Mouse (Mus musculus): ENCODE data around the gene Fam189b. TPM values are rescaled to one million over a fixed set of nuclear protein-coding genes. Genes with fewer than 3 reads are reported as not detected.
A peak's percentile ranks its signal among the peaks of the same experiment; 100 is the strongest.

The Fam189b gene
- polyA plus RNA-seq, 1 experiment from 2014 or later, result 35.4 TPM

DNA sequence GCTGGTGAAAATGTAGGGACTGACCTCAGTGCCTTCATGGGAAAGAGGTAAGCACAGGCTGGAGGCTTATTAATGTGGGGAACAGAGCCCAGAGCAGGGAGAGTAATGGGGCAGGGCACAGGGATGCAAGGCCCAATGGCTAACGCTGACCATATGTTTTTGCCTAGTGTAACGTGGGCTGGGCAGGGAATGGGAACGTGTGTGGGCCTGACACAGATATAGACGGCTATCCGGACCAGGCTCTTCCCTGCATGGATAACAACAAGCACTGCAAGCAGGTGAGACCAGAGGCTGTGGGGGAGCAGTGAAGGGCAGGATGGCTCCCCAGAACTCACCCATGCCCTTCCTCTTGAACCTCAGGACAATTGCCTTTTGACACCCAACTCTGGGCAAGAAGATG lies 38.2 kb downstream of the Fam189b start:
- Histone ChIP-seq H3K9ac (ENCODE audit: low read depth, low read length) (no peak overlapping the region; the same call in 1 of the 2 replicates), H3K36me3 (ENCODE audit: control insufficient read depth, insufficient read depth, low read length) (no peaks in the 10 kb centered on the region; the same call in 1 of the 2 replicates), H3K27me3 (replicated peaks; ENCODE audit: control insufficient read depth, insufficient read depth, low read length) (no peaks in the 10 kb centered on the region), H3K4me1 (ENCODE audit: control insufficient read depth, insufficient read depth, low read depth, low read length) (peaks cover 23% of the 10 kb centered on the region), H3K27ac (ENCODE audit: low read depth, low read length) (no peak overlapping the region), H3K4me2 (ENCODE audit: low read length) (no peak overlapping the region), H3K4me3 (ENCODE audit: low read length) (no peak overlapping the region), H3K9me3 (ENCODE audit: control insufficient read depth, low read length) (no peaks in the 10 kb centered on the region)
- WGBS, result 63% methylated on average over 5 of the region's 5 CpGs
- ATAC-seq, result no peak

DNA sequence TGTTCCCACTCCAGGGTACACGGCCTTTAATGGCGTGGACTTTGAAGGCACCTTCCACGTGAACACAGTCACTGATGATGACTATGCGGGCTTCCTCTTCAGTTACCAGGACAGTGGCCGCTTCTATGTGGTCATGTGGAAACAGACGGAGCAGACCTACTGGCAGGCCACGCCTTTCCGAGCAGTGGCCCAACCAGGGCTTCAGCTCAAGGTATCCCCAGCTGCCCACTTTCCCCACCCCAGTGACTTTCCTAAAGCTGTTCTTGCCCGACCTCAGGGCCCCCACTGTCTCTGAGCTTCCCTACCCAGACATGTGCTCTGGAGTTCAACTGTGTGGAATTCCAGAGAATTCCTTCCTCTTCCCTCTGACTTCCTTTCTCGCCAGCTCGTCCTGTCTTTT lies 41.9 kb downstream of the Fam189b start:
- 32% methylated on average over 11 of the region's 11 CpGs for WGBS
- peak overlapping the region; percentile 71 for H3K27ac ChIP-seq (ENCODE audit: low read depth, low read length)
- peak overlapping the region; percentile 75 for H3K4me2 ChIP-seq (ENCODE audit: low read length)
- peak overlapping the region; percentile 48 for H3K4me3 ChIP-seq (ENCODE audit: low read length)
- H3K36me3 ChIP-seq (ENCODE audit: control insufficient read depth, insufficient read depth, low read length), result no peaks in the 10 kb centered on the region; the same call in 1 of the 2 replicates
- 0 out of 2 replicates have a peak, but pooled peaks have one; percentile 1 for ATAC-seq
- peaks cover 50% of the 10 kb centered on the region for H3K4me1 ChIP-seq (ENCODE audit: control insufficient read depth, insufficient read depth, low read depth, low read length)
- H3K27me3 ChIP-seq (replicated peaks; ENCODE audit: control insufficient read depth, insufficient read depth, low read length), result no peaks in the 10 kb centered on the region
- H3K9ac ChIP-seq (ENCODE audit: low read depth, low read length), result peak overlapping the region; percentile 69
- H3K9me3 ChIP-seq (ENCODE audit: control insufficient read depth, low read length), result no peaks in the 10 kb centered on the region

DNA sequence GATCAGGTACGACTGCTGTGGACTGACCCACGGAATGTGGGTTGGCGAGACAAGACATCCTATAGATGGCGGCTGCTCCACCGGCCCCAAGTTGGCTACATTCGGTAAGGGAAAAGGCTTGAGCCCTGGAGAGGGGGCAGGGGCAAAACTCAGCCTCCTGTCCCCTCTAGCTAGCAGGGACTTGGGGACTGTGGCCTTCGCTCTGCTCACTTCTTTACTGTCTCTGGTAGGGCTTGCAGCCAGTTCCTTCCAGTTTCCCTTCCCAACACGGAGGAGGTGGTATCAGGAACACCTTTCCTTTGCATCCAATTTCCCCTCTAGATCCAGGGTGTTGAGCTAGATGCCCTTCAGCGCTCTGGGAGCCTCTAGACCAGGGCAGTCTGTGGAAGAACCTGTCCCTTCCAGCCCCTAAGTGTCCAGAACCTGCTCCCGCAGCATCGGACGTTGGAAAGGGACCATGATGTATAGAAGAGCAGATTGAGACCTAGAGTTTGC lies 42.4 kb downstream of the Fam189b start:
- 17% methylated on average over 12 of the region's 12 CpGs for WGBS
- H3K4me3 ChIP-seq (ENCODE audit: low read length), result peak overlapping the region; percentile 48
- H3K9ac ChIP-seq (ENCODE audit: low read depth, low read length), result peak overlapping the region; percentile 69
- no peaks in the 10 kb centered on the region for H3K9me3 ChIP-seq (ENCODE audit: control insufficient read depth, low read length)
- no peak for ATAC-seq
- H3K27ac ChIP-seq (ENCODE audit: low read depth, low read length), result peak overlapping the region; percentile 71
- no peaks in the 10 kb centered on the region; the same call in 1 of the 2 replicates for H3K36me3 ChIP-seq (ENCODE audit: control insufficient read depth, insufficient read depth, low read length)
- peaks cover 50% of the 10 kb centered on the region for H3K4me1 ChIP-seq (ENCODE audit: control insufficient read depth, insufficient read depth, low read depth, low read length)
- H3K4me2 ChIP-seq (ENCODE audit: low read length), result peak overlapping the region; percentile 75
- no peaks in the 10 kb centered on the region for H3K27me3 ChIP-seq (replicated peaks; ENCODE audit: control insufficient read depth, insufficient read depth, low read length)

DNA sequence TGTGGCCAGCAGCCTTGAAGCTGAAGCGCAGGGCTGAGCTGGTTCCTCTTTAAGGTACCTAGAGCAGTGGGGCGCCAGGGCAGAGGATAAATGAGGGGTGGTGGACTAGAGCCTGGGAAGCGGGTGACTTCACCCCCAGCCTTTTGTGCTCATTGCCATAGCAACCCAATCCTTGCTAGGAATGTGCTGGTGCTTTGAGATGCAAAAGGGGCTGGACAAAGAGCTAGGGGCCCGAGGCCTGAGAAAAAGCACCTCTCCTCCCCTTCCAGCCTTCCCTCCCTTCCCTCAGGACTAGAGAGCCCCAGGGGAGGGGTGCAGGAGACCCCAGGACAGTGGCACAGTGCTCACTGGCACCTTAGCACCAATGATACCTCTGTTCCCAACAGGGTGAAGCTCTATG lies 43.0 kb downstream of the Fam189b start:
- peak overlapping the region; percentile 83 for H3K27ac ChIP-seq (ENCODE audit: low read depth, low read length)
- H3K27me3 ChIP-seq (replicated peaks; ENCODE audit: control insufficient read depth, insufficient read depth, low read length), result no peaks in the 10 kb centered on the region
- H3K4me1 ChIP-seq (ENCODE audit: control insufficient read depth, insufficient read depth, low read depth, low read length), result peaks cover 50% of the 10 kb centered on the region
- peak; percentile 64 for ATAC-seq
- peak overlapping the region; percentile 69 for H3K9ac ChIP-seq (ENCODE audit: low read depth, low read length)
- no peaks in the 10 kb centered on the region; the same call in 1 of the 2 replicates for H3K36me3 ChIP-seq (ENCODE audit: control insufficient read depth, insufficient read depth, low read length)
- no peaks in the 10 kb centered on the region for H3K9me3 ChIP-seq (ENCODE audit: control insufficient read depth, low read length)
- H3K4me3 ChIP-seq (ENCODE audit: low read length), result peak overlapping the region; percentile 48
- 17% methylated on average over 4 of the region's 4 CpGs for WGBS
- peak overlapping the region; percentile 75 for H3K4me2 ChIP-seq (ENCODE audit: low read length)

DNA sequence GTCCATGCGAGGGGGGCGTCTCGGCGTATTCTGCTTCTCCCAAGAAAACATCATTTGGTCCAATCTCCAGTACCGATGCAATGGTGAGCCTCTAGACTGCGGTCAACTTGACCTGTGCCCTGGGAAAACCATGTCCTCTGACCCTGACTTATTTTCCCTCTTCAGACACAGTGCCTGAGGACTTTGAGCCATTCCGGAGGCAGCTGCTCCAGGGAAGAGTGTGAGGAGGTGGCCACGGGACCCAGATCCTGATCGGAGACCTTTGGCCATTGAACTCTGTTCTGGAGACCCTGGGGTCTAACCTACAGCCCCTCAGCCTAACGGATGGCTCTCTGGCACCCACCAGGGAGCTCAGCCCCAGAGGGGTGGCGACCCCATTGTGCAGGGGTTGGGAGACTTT lies 43.4 kb downstream of the Fam189b start:
- H3K4me3 ChIP-seq (ENCODE audit: low read length), result peak overlapping the region; percentile 48
- no peaks in the 10 kb centered on the region; the same call in 1 of the 2 replicates for H3K36me3 ChIP-seq (ENCODE audit: control insufficient read depth, insufficient read depth, low read length)
- H3K4me2 ChIP-seq (ENCODE audit: low read length), result peak overlapping the region; percentile 75
- H3K27me3 ChIP-seq (replicated peaks; ENCODE audit: control insufficient read depth, insufficient read depth, low read length), result no peaks in the 10 kb centered on the region
- WGBS, result 10% methylated on average over 11 of the region's 11 CpGs
- peak overlapping the region; percentile 83 for H3K27ac ChIP-seq (ENCODE audit: low read depth, low read length)
- ATAC-seq, result no peak
- peaks cover 50% of the 10 kb centered on the region for H3K4me1 ChIP-seq (ENCODE audit: control insufficient read depth, insufficient read depth, low read depth, low read length)
- peak overlapping the region; percentile 69 for H3K9ac ChIP-seq (ENCODE audit: low read depth, low read length)
- H3K9me3 ChIP-seq (ENCODE audit: control insufficient read depth, low read length), result no peaks in the 10 kb centered on the region

DNA sequence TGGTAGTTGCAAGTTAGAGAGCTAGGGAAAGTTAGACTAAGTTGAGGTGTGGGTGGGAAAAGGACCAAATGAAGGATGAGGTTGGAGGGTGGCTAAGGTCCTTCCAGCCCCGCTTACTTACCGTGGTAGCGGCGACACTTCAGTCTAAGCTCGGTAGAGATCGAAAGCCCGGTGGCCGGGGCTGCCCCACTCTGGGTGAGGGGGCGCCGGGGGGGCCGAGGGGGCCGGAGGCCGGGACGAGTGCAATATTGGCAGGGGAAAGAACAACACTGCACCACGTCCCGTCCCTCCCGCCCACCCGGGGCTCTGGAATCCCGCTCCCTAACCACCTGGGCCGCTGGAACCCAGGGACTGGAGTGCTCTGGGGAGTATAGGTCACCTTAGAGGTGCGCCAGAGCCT lies 44.0 kb downstream of the Fam189b start, which contains the start of gene Mtx1:
Mtx1 (minus strand) TSS at position 189 of the 400 bp plus-strand sequence.
- peak within 1 kb of the TSS; percentile 48 for H3K4me3 ChIP-seq (ENCODE audit: low read length)
- H3K4me2 ChIP-seq (ENCODE audit: low read length), result peak within 1 kb of the TSS; percentile 75
- H3K4me1 ChIP-seq (ENCODE audit: control insufficient read depth, insufficient read depth, low read depth, low read length), result peaks cover 50% of the 10 kb centered on the region
- H3K27me3 ChIP-seq (replicated peaks; ENCODE audit: control insufficient read depth, insufficient read depth, low read length), result no peaks in the 10 kb centered on the region
- ATAC-seq, result no peak; the same call in 1 of the 2 replicates
- WGBS, result 8% methylated on average over 21 of the region's 21 CpGs
- H3K36me3 ChIP-seq (ENCODE audit: control insufficient read depth, insufficient read depth, low read length), result no peaks in the 10 kb centered on the region; the same call in 1 of the 2 replicates
- no peaks in the 10 kb centered on the region for H3K9me3 ChIP-seq (ENCODE audit: control insufficient read depth, low read length)
- peak within 1 kb of the TSS; percentile 69 for H3K9ac ChIP-seq (ENCODE audit: low read depth, low read length)
- peak within 1 kb of the TSS; percentile 83 for H3K27ac ChIP-seq (ENCODE audit: low read depth, low read length)

DNA sequence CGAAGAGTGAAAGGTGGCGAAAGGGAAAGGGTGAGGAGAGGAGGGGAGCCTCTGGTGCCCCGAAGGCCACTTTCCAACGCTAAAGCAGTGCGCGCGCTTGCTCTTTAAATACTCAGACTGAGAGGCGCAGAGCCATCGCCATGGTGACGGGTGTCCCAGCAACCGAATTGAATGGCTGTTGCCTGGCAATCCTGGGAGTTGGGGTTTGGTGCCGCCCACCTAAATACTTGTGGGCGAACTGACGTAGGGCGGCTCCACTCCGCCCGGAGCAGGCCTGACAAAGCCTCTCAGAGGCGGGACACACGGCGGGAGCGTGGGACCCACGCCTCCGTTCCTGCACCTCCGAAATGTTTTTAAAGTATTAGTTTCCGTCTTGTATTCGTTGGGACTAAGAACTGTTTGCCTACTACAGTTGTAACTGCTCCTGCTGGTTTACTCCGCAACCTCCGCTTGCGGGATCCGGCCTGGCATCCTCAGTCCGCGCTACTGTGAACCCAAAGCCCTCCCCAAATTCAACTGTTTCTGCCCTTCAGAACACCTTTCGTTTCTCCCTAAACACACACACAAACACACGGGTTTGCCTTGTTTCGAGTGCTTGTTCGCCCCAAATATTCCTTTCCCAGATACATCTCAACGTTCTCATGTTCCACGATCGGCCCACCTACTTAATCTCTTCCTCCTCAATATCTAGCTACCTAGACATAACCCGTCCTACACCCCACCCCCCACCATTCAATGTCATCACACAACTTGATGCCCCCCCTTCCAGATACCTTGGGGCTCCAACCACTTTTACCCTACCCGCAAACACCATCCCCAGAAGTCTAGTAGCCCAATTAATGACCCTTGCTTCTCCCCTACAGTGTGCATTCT lies 44.6 kb downstream of the Fam189b start:
- Histone ChIP-seq H3K27ac (ENCODE audit: low read depth, low read length) (peak overlapping the region; percentile 83), H3K9ac (ENCODE audit: low read depth, low read length) (peak overlapping the region; percentile 69), H3K4me2 (ENCODE audit: low read length) (peak overlapping the region; percentile 75), H3K36me3 (ENCODE audit: control insufficient read depth, insufficient read depth, low read length) (no peaks in the 10 kb centered on the region; the same call in 1 of the 2 replicates), H3K4me3 (ENCODE audit: low read length) (peak overlapping the region; percentile 48), H3K27me3 (replicated peaks; ENCODE audit: control insufficient read depth, insufficient read depth, low read length) (no peaks in the 10 kb centered on the region), H3K9me3 (ENCODE audit: control insufficient read depth, low read length) (no peaks in the 10 kb centered on the region), H3K4me1 (ENCODE audit: control insufficient read depth, insufficient read depth, low read depth, low read length) (peaks cover 50% of the 10 kb centered on the region)
- ATAC-seq, result peak; percentile 77
- 4% methylated on average over 39 of the region's 41 CpGs for WGBS

DNA sequence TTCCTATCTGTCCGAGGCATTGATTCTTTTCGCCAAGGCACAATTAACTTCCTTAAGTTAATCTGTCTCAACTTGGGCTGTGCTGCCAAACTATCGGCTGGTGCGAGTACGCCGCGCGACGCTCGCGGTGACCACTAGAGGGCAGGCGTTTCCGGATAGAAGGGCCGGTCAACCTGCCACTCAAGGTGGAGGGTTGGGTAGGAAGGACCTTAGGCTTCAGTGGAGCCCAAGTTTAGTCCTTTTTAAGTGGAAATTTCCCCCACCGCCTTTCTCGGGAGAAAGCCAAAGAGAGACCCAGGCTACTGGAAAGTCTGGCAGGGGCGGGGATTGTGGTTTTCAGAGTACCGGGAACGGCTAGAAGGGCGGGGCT lies 45.2 kb downstream of the Fam189b start:
- H3K36me3 ChIP-seq (ENCODE audit: control insufficient read depth, insufficient read depth, low read length), result peaks cover 3% of the 10 kb centered on the region; the same call in 1 of the 2 replicates
- under 1% methylated on average over 20 of the region's 20 CpGs for WGBS
- peaks cover 50% of the 10 kb centered on the region for H3K4me1 ChIP-seq (ENCODE audit: control insufficient read depth, insufficient read depth, low read depth, low read length)
- H3K9me3 ChIP-seq (ENCODE audit: control insufficient read depth, low read length), result no peaks in the 10 kb centered on the region
- H3K4me2 ChIP-seq (ENCODE audit: low read length), result peak overlapping the region; percentile 75
- H3K27me3 ChIP-seq (replicated peaks; ENCODE audit: control insufficient read depth, insufficient read depth, low read length), result no peaks in the 10 kb centered on the region
- H3K9ac ChIP-seq (ENCODE audit: low read depth, low read length), result peak overlapping the region; percentile 51
- H3K4me3 ChIP-seq (ENCODE audit: low read length), result peak overlapping the region; percentile 46
- peak; percentile 60 for ATAC-seq
- H3K27ac ChIP-seq (ENCODE audit: low read depth, low read length), result peak overlapping the region; percentile 36

DNA sequence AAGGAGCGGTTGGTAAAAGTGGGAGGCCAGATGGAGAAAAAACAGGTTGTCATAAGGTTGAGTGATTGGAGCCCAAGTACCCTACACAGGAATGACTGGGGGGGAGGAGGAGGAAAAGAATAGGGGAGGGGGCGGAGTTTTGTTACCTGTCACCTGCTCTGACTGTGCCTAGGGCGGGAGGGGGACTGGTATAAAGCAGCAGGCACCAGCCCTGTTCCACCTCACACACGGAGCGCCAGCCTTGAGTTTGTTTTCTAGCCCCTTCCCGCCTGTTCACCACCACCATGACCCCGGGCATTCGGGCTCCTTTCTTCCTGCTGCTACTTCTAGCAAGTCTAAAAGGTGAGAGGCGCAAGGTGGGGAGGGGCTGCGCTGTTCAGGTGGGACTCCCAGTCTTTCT lies 45.9 kb downstream of the Fam189b start, which contains the start of gene Muc1:
Muc1 (plus strand) TSS at position 222 of the 400 bp plus-strand sequence.
- ATAC-seq, result no peak
- Histone ChIP-seq H3K27me3 (replicated peaks; ENCODE audit: control insufficient read depth, insufficient read depth, low read length) (no peaks in the 10 kb centered on the region), H3K9ac (ENCODE audit: low read depth, low read length) (peak within 1 kb of the TSS; percentile 51), H3K4me2 (ENCODE audit: low read length) (peak within 1 kb of the TSS; percentile 75), H3K4me3 (ENCODE audit: low read length) (peak within 1 kb of the TSS; percentile 48), H3K9me3 (ENCODE audit: control insufficient read depth, low read length) (no peaks in the 10 kb centered on the region), H3K36me3 (ENCODE audit: control insufficient read depth, insufficient read depth, low read length) (peaks cover 8% of the 10 kb centered on the region), H3K4me1 (ENCODE audit: control insufficient read depth, insufficient read depth, low read depth, low read length) (peaks cover 44% of the 10 kb centered on the region), H3K27ac (ENCODE audit: low read depth, low read length) (peak within 1 kb of the TSS; percentile 36)
- WGBS, result 29% methylated on average over 10 of the region's 10 CpGs
